8 mouse cellular contexts compared by ENCODE assay signal in the genomic region with DNA sequence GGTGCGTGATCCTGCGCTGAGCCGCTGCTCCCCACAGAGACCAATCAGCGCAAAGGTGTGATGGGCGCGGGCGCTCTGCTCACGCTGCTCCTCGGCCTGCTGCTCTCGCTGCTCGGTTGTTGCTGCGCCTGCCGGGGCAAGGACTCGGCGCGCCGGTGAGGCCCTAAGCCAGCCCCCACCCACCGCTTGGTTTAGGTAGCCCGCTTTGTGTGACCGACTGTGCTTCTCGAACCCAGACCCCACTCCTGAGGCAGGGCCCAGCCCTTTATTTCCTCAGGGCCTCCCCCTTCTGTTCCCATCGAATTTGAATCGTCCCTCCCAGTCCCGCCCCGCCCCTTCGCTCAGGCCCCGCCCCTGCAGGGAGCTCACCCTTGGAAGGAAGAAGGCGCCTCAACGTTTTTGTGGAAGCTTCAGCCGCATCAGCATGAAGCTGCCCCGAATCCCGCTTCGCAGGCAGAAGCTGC. TPM values are rescaled to one million over a fixed set of nuclear protein-coding genes. Genes with fewer than 3 reads are reported as not detected.
A peak's percentile ranks its signal among the peaks of the same experiment; 100 is the strongest.
DNase-seq lines count a peak whose midpoint lies in the region; ATAC-seq and TF ChIP-seq lines count a peak whose summit lies in the region.

No protein-coding gene starts in this region.

- H3K27me3 ChIP-seq in heart, adult 2 months (ENCODE audit: control insufficient read depth, insufficient read depth, low read length), result peaks cover 14% of the 10 kb centered on the region
- H3K27me3 ChIP-seq in ES-Bruce4 (ENCODE audit: control insufficient read depth, insufficient read depth, low read length, poor library complexity, severe bottlenecking), result peaks cover 8% of the 10 kb centered on the region
- H3K27me3 ChIP-seq in embryonic facial prominence, embryonic 13.5 days, result peaks cover 57% of the 10 kb centered on the region
- H3K27me3 ChIP-seq in neural tube, embryonic 13.5 days, result peaks cover 81% of the 10 kb centered on the region

- peaks cover 8% of the 10 kb centered on the region for H3K4me1 ChIP-seq in heart, adult 2 months (ENCODE audit: control insufficient read depth, insufficient read depth, low read length)
- peaks cover 6% of the 10 kb centered on the region for H3K4me1 ChIP-seq in ES-Bruce4 (ENCODE audit: control insufficient read depth, insufficient read depth, low read length)
- H3K4me1 ChIP-seq in embryonic facial prominence, embryonic 13.5 days, result peaks cover 97% of the 10 kb centered on the region
- H3K4me1 ChIP-seq in neural tube, embryonic 13.5 days (replicated peaks), result peaks cover 58% of the 10 kb centered on the region

- H3K36me3 ChIP-seq in heart, adult 2 months (ENCODE audit: control insufficient read depth, insufficient read depth, low read length), result no peaks in the 10 kb centered on the region
- H3K36me3 ChIP-seq in ES-Bruce4 (ENCODE audit: control insufficient read depth, insufficient read depth, low read length, poor library complexity, severe bottlenecking), result no peaks in the 10 kb centered on the region
- peaks cover 54% of the 10 kb centered on the region for H3K36me3 ChIP-seq in embryonic facial prominence, embryonic 13.5 days
- no peaks in the 10 kb centered on the region for H3K36me3 ChIP-seq in neural tube, embryonic 13.5 days

- H3K4me2 ChIP-seq in embryonic facial prominence, embryonic 13.5 days, result peak overlapping the region; percentile 77
- H3K4me2 ChIP-seq in neural tube, embryonic 13.5 days, result peak overlapping the region; percentile 63

- no peak overlapping the region for H3K4me3 ChIP-seq in heart, adult 2 months
- peak overlapping the region; percentile 57 for H3K4me3 ChIP-seq in ES-Bruce4 (ENCODE audit: low read depth, low read length)
- H3K4me3 ChIP-seq in embryonic facial prominence, embryonic 13.5 days, result peak overlapping the region; percentile 35
- H3K4me3 ChIP-seq in neural tube, embryonic 13.5 days, result peak overlapping the region; percentile 31

- no peak overlapping the region for H3K9ac ChIP-seq in heart, adult 2 months (ENCODE audit: low read depth, low read length)
- H3K9ac ChIP-seq in ES-Bruce4 (ENCODE audit: low read depth, poor library complexity, severe bottlenecking), result peak overlapping the region; percentile 15
- H3K9ac ChIP-seq in embryonic facial prominence, embryonic 13.5 days, result peak overlapping the region; percentile 69
- peak overlapping the region; percentile 44; the same call in 1 of the 2 replicates for H3K9ac ChIP-seq in neural tube, embryonic 13.5 days

- no peaks in the 10 kb centered on the region for H3K79me2 ChIP-seq in heart, adult 2 months (replicated peaks; ENCODE audit: control insufficient read depth, insufficient read depth, low read length)

- no peak overlapping the region for H3K27ac ChIP-seq in heart, adult 2 months
- no peak overlapping the region for H3K27ac ChIP-seq in ES-Bruce4 (ENCODE audit: insufficient read depth, low read length)
- H3K27ac ChIP-seq in embryonic facial prominence, embryonic 13.5 days, result peak overlapping the region; percentile 93
- no peak overlapping the region for H3K27ac ChIP-seq in neural tube, embryonic 13.5 days (replicated peaks)

- no peak for TF ChIP-seq POLR2A in heart, adult 2 months (IDR thresholded peaks at IDR 0.05; ENCODE audit: insufficient read depth, low read depth, low read length)
- TF ChIP-seq POLR2A in ES-Bruce4 (IDR thresholded peaks at IDR 0.05; ENCODE audit: insufficient read depth, low read length), result no peak

- intact Hi-C loops in heart, adult 2 months (cut with DNase I), result no loop called here
- intact Hi-C loops in heart, postnatal 25 days (cut with DNase I), result no loop called here

- TF ChIP-seq CTCF in heart, adult 2 months (IDR thresholded peaks at IDR 0.05), result no peak
- TF ChIP-seq CTCF in ES-Bruce4 (IDR thresholded peaks at IDR 0.05; ENCODE audit: low read depth, low read length), result no peak

- ATAC-seq in embryonic facial prominence, embryonic 13.5 days (ENCODE audit: insufficient number of reproducible peaks, insufficient read depth, low FRiP score, low TSS enrichment, low read depth), result no peak
- ATAC-seq in neural tube, embryonic 13.5 days (ENCODE audit: low read depth), result no peak
- ATAC-seq in frontal cortex, adult (ENCODE audit: low TSS enrichment), result no peak

- no peaks in the 10 kb centered on the region for H3K9me3 ChIP-seq in ES-Bruce4 (replicated peaks; ENCODE audit: control insufficient read depth, insufficient read depth, low read length, poor library complexity, severe bottlenecking)
- H3K9me3 ChIP-seq in embryonic facial prominence, embryonic 13.5 days, result no peaks in the 10 kb centered on the region
- no peaks in the 10 kb centered on the region for H3K9me3 ChIP-seq in neural tube, embryonic 13.5 days

- 37% methylated on average over 32 of the region's 33 CpGs for WGBS in heart, adult 2 months
- WGBS in embryonic facial prominence, embryonic 13.5 days, result 9% methylated on average over 33 of the region's 33 CpGs
- 3% methylated on average over 33 of the region's 33 CpGs for WGBS in neural tube, embryonic 13.5 days

- DNase-seq in heart, adult 2 months, result peak; percentile 23 to 41
- no peak for DNase-seq in heart, postnatal 25 days (ENCODE audit: low spot score)
- peak; percentile 68 to 76 for DNase-seq in kidney, postnatal 4 days
- DNase-seq in right cerebral cortex, postnatal 36 days (ENCODE audit: low spot score in 2 of 2), result no peak

- TF ChIP-seq EP300 in heart, adult 2 months (IDR thresholded peaks at IDR 0.05; ENCODE audit: insufficient read depth, low read depth, low read length), result no peak
- no peak for TF ChIP-seq EP300 in ES-Bruce4 (IDR thresholded peaks at IDR 0.05; ENCODE audit: insufficient read depth, low read depth, low read length)

RNA-seq across cellular contexts. Expression of a gene that starts 7.4 kb away (rescaled TPM):
- 1 to 10 TPM; 4.1 to 5.2 TPM for total RNA-seq in heart, adult 2 months (2021)
- polyA plus RNA-seq in heart, adult 2 months (2012; rRNA removed), result 10.8 and 13.4 TPM in 2 replicates
- 1 to 10 TPM; 5.1 to 5.6 TPM for total RNA-seq in heart, postnatal 25 days (2021)
- 5.8 and 6.5 TPM in 2 replicates for polyA plus RNA-seq in ES-Bruce4 (2011; ENCODE audit: insufficient read depth, insufficient read length, low read depth, missing spikeins)
- 30.9 and 39.0 TPM in 2 replicates for polyA plus RNA-seq in embryonic facial prominence, embryonic 13.5 days (2015; fragmentation: Nextera tagmentation; extraction: Ambion mirVana)
- 3.4 and 3.7 TPM in 2 replicates for polyA plus RNA-seq in neural tube, embryonic 13.5 days (2015; fragmentation: Nextera tagmentation; extraction: Ambion mirVana)

RNA-seq across cellular contexts. Expression of a gene that starts 28.4 kb away (rescaled TPM):
- total RNA-seq in heart, adult 2 months (2021), result not detected
- polyA plus RNA-seq in heart, adult 2 months (2012; rRNA removed), result not detected in 2 replicates
- not detected for total RNA-seq in heart, postnatal 25 days (2021)
- polyA plus RNA-seq in ES-Bruce4 (2011; ENCODE audit: insufficient read depth, insufficient read length, low read depth, missing spikeins), result not detected in 2 replicates
- polyA plus RNA-seq in embryonic facial prominence, embryonic 13.5 days (2015; fragmentation: Nextera tagmentation; extraction: Ambion mirVana), result 0.36 and 0.45 TPM in 2 replicates
- 1.7 and 1.9 TPM in 2 replicates for polyA plus RNA-seq in neural tube, embryonic 13.5 days (2015; fragmentation: Nextera tagmentation; extraction: Ambion mirVana)

RNA-seq across cellular contexts. Expression of a gene that starts 33.7 kb away (rescaled TPM):
- total RNA-seq in heart, adult 2 months (2021), result 1 to 10 TPM; 1.6 to 2.9 TPM
- polyA plus RNA-seq in heart, adult 2 months (2012; rRNA removed), result 4.6 and 5.2 TPM in 2 replicates
- 1 to 10 TPM; 1.8 to 2.5 TPM for total RNA-seq in heart, postnatal 25 days (2021)
- polyA plus RNA-seq in ES-Bruce4 (2011; ENCODE audit: insufficient read depth, insufficient read length, low read depth, missing spikeins), result not detected in 2 replicates
- 2.2 and 3.0 TPM in 2 replicates for polyA plus RNA-seq in embryonic facial prominence, embryonic 13.5 days (2015; fragmentation: Nextera tagmentation; extraction: Ambion mirVana)
- 3.2 and 5.8 TPM in 2 replicates for polyA plus RNA-seq in neural tube, embryonic 13.5 days (2015; fragmentation: Nextera tagmentation; extraction: Ambion mirVana)

RNA-seq across cellular contexts. Expression of a gene that starts 45.1 kb away (rescaled TPM):
- 10 to 100 TPM; 17.3 to 18.6 TPM for total RNA-seq in heart, adult 2 months (2021)
- polyA plus RNA-seq in heart, adult 2 months (2012; rRNA removed), result 23.6 and 30.2 TPM in 2 replicates
- total RNA-seq in heart, postnatal 25 days (2021), result 10 to 100 TPM; 16.1 to 16.7 TPM
- polyA plus RNA-seq in ES-Bruce4 (2011; ENCODE audit: insufficient read depth, insufficient read length, low read depth, missing spikeins), result 40.2 and 44.0 TPM in 2 replicates
- 88.8 and 97.7 TPM in 2 replicates for polyA plus RNA-seq in embryonic facial prominence, embryonic 13.5 days (2015; fragmentation: Nextera tagmentation; extraction: Ambion mirVana)
- polyA plus RNA-seq in neural tube, embryonic 13.5 days (2015; fragmentation: Nextera tagmentation; extraction: Ambion mirVana), result 76.2 and 77.1 TPM in 2 replicates

Comparison
In these comparisons a context has a peak if more than half of its experiments do, and no peak if none do; other contexts are left out.
1. DNase-seq: peak in heart, adult 2 months (2 of 2) and kidney, postnatal 4 days (2 of 2); none in heart, postnatal 25 days (single experiment) and right cerebral cortex, postnatal 36 days (0 of 2).